Mouse (Mus musculus) kidney, postnatal 25 days (tissue): ENCODE measurements at regions not wholly inside any gene's neighbourhood (a gene's known extent, or its start where the extent isn't known, plus 50 kb on each side); places are given as distances from the start of the nearest gene placed in this dataset.
A peak's percentile ranks its signal among the peaks of the same experiment; 100 is the strongest.

Experiments used
- DNase-seq, 2 experiments: peaks; one replicate each; pipeline ENCODE4 v3.0.0; 2021; ENCODE audit warnings: mixed read lengths in 2 of 2

DNA sequence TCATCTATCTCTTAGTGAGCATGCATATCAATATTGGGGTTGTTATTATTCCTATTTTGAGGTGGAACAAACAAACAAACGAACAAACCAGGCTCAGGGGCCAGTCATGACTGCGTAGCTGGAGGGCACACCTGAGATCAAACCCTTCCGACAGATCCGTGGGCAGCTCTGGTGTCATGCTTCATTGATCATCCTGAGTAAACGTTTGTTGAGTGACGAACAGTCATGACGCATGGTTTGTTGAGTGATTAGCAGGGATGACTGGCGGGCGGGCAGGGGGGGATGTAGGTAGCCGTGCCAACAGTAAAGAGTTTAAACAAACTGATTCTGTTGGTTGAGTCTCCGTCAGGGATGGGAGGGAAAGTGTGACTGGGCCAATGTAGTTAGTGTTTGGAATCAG, 55.8 kb downstream of the Camk2n1 start:
- DNase-seq: no peak

DNA sequence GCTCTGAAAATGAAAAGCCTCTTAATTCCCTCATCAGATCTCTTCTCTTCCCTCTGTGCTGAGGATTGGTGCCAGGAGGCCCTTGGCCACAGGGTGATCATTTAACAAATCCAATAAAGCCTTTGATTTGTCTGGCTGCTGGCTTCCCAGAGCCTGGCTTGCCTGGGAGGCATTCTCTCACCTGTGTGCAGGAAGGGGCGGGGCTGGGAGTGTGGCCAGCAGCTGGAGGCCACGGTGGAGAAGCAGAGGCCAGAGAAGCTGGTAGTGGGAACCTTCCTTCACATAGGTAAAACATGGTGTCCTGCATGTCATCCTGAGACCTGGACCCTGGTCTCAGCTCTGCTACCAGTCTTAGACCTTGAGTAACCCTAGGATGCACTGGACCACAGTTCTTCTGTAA, 59.8 kb downstream of the Camk2n1 start:
- DNase-seq: peak; percentile 64 to 65
